Mouse (Mus musculus) midbrain, embryonic 16.5 days (tissue): Measurements from ENCODE around the gene Adgre5. TPM values are rescaled to one million over a fixed set of nuclear protein-coding genes. Genes with fewer than 3 reads are reported as not detected.

Source experiments
- ATAC-seq: fragments of 200-750 bp; cut with Nextera tagmentation; 2 replicates; pipeline ENCODE4 v1.8.0; 2017; ENCODE audit warnings: moderate TSS enrichment
- H3K27ac ChIP-seq: fragments of 300-500 bp; sonication (generic); 2 replicates; pipeline ENCODE4 v1.5.1; 2014; ENCODE audit warnings: mild to moderate bottlenecking, low read length, mixed read lengths
- H3K27me3 ChIP-seq: fragments of 300-500 bp; sonication (generic); 2 replicates; pipeline ENCODE4 v1.6.1; 2014; ENCODE audit warnings: low read depth, low read length, mixed read lengths; ENCODE audit not compliant: control insufficient read depth, insufficient read depth
- H3K36me3 ChIP-seq: fragments of 300-500 bp; sonication (generic); 2 replicates; pipeline ENCODE4 v1.6.1; 2014; ENCODE audit warnings: mild to moderate bottlenecking, low read length, moderate library complexity, mixed read lengths; ENCODE audit not compliant: control insufficient read depth, insufficient read depth
- H3K4me1 ChIP-seq: fragments of 300-500 bp; sonication (generic); 2 replicates; pipeline ENCODE4 v1.6.1; 2014; ENCODE audit warnings: mild to moderate bottlenecking, low read length, mixed read lengths; ENCODE audit not compliant: control insufficient read depth, insufficient read depth
- H3K4me2 ChIP-seq: fragments of 300-500 bp; sonication (generic); 2 replicates; pipeline ENCODE4 v1.6.1; 2014; ENCODE audit warnings: mild to moderate bottlenecking, low read length, mixed read lengths
- H3K4me3 ChIP-seq: fragments of 300-500 bp; sonication (generic); 2 replicates; pipeline ENCODE4 v1.5.1; 2014; ENCODE audit warnings: low read depth, mild to moderate bottlenecking, low read length, moderate library complexity, mixed read lengths
- H3K9ac ChIP-seq: fragments of 300-500 bp; sonication (generic); 2 replicates; pipeline ENCODE4 v1.6.1; 2014; ENCODE audit warnings: low read depth, low read length, mixed read lengths
- H3K9me3 ChIP-seq: fragments of 300-500 bp; sonication (generic); replicated peaks from 2 replicates; pipeline ENCODE4 v1.6.1; 2014; ENCODE audit warnings: mild to moderate bottlenecking, low read length, mixed read lengths; ENCODE audit not compliant: control insufficient read depth, poor library complexity, severe bottlenecking
- WGBS: fragments of 180-500 bp; shearing (Covaris S2); extraction: QIAGEN DNeasy Blood & Tissue Kit; methylation state at CpG from one replicate; pipeline ENCODE4 v1.1.7; 2014; 5-methylcytosine and 5-hydroxymethylcytosine counted together
- polyA plus RNA-seq: library from polyadenylated mRNA; unstranded; fragments of >200 nt; fragmentation: Nextera tagmentation; extraction: Ambion mirVana; gene quantifications from 2 replicates; pipeline ENCODE4 v1.2.1, GENCODE M21; 2015

The Adgre5 gene
- polyA plus RNA-seq, 1 experiment from 2014 or later: 11.2 TPM

DNA sequence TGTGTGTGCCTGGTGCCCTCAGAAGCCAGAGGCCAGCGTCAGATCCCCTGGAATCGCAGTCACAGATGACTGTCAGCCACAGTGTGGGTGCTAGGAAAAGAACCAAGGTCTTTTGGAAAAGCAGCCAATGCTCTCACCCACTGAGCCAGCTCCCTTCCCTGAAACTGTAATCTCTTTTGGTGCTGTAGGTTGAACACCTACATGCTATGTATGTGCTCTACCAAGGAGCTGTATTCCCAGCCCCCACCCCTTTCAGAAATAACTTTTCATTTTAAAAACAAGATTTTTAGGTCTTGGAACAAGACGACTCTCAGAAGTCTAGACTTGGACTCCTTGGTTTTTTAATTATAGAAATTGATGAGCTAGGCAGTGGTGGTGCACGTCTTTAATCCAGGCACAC, 37.7 kb downstream of the Adgre5 start:
- WGBS: 81% methylated on average over 4 of the region's 4 CpGs
- no peak for ATAC-seq
- no peaks in the 10 kb centered on the region for H3K9me3 ChIP-seq

DNA sequence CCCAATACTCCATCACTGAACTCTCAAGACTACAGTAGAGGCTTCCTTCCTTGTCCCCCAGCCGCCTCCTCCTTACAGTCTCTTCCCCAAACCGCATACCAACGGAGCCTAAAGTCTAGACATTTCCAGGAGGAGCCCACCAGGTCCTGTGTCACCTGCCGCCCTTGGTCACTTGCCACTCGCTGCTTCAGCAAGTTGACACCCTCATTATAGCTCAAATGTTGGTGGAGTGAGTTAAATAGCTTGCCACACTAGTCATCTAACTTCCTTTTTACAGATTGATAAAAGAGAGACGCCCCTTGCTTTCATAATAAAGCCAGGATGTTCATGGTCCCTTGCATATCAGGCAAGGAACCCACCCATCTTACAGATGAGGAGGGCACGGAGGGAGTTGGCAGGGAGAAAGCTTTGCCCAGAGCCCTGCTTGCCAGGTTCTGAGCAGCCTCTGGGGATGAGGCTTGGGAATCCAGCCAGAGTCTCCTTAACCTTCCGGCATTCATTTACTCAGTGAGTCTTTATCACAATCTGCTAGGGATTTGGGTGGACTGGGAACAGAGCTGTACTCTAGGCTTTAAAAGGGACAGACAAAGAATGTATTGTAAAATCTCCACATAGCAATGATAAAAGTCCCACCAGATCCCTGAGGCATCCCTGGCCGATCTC, 40.6 kb downstream of the Adgre5 start:
- H3K9ac ChIP-seq: no peak overlapping the region
- no peak for ATAC-seq
- no peaks in the 10 kb centered on the region for H3K27me3 ChIP-seq
- H3K4me3 ChIP-seq: no peak overlapping the region
- H3K36me3 ChIP-seq: no peaks in the 10 kb centered on the region
- H3K27ac ChIP-seq: no peak overlapping the region
- 85% methylated on average over 9 of the region's 9 CpGs for WGBS
- no peak overlapping the region for H3K4me2 ChIP-seq
- peaks cover 26% of the 10 kb centered on the region for H3K4me1 ChIP-seq
- H3K9me3 ChIP-seq: no peaks in the 10 kb centered on the region

More for the DNA sequence above, 37.7 kb downstream of the Adgre5 start:
- H3K36me3 ChIP-seq: no peaks in the 10 kb centered on the region
- H3K27me3 ChIP-seq: no peaks in the 10 kb centered on the region
- H3K9ac ChIP-seq: no peak overlapping the region
- no peak overlapping the region for H3K27ac ChIP-seq
- H3K4me3 ChIP-seq: no peak overlapping the region
- H3K4me2 ChIP-seq: no peak overlapping the region
- H3K4me1 ChIP-seq: peaks cover 11% of the 10 kb centered on the region

DNA sequence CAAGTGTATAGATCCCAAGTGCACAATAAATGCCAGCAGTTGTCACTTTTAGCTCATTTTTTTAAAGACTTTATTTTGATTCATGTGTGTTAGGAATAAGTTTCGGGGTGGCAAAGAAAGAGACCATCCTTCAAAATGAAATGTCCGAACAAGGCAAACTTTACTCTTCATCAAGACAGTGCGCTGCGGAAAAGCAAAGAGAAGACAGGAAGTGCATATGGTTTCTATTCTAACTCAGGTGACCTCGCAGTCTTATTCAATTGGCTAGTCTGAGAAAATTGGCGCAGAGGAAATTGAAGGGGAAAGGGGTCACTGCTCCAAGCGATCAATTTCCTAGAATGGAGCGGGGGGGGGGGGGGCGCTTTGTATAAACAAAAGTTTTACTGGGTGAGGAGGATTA, 41.6 kb downstream of the Adgre5 start:
- peak overlapping the region; percentile 85 for H3K9ac ChIP-seq
- WGBS: 59% methylated on average over 9 of the region's 9 CpGs
- peaks cover 26% of the 10 kb centered on the region for H3K4me1 ChIP-seq
- H3K27ac ChIP-seq: peak overlapping the region; percentile 76
- no peaks in the 10 kb centered on the region for H3K9me3 ChIP-seq
- H3K4me3 ChIP-seq: peak overlapping the region; percentile 87
- H3K27me3 ChIP-seq: no peaks in the 10 kb centered on the region
- ATAC-seq: no peak
- peak overlapping the region; percentile 84 for H3K4me2 ChIP-seq
- no peaks in the 10 kb centered on the region for H3K36me3 ChIP-seq

DNA sequence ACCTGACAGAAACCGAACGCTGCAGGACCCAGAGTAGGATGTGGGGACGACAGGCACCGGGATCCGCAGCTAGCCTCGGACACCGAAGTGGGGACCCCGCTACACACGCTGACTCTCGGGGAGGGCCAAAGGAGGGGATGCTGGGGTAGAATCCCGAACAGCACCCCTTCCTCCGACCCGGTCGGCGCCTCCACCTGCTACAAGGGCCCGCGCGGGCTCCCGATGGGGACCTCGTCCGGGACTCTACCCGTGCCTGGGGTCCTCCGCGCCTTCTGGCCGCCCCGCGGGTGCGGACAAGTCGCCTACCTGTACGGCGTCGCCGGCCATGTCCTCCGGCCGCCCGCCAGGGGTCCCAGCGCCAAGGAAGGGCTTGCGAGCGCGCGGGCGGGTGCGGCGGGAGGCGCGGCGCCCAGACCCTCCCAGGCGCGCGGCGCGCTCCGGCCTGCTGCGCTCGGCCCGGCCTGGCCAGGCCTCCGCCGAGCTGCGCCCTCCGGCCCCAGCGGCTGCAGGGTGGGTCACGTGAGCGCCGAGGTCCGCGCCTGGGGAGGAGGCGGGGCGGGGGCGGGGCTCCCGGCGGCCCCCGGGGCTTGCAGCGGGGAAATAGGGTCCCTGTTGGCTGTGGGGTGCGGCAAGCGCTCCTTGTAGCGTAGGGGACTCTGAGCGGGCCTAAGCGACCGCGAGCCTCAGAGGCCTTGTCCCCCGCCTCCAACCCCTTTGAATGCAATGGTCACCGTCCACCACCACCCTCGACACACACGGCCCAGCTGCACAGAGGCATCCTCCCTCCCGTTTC, 42.3 kb downstream of the Adgre5 start, which contains the start of gene Pkn1:
TSS of gene Pkn1 (minus strand) at position 519 of the 793 bp plus-strand sequence.
- Histone ChIP-seq H3K27ac (peak within 1 kb of the TSS; percentile 76), H3K4me3 (peak within 1 kb of the TSS; percentile 87), H3K9me3 (no peaks in the 10 kb centered on the region), H3K4me2 (peak within 1 kb of the TSS; percentile 84), H3K4me1 (peaks cover 26% of the 10 kb centered on the region), H3K36me3 (no peaks in the 10 kb centered on the region), H3K9ac (peak within 1 kb of the TSS; percentile 85), H3K27me3 (no peaks in the 10 kb centered on the region)
- WGBS: 0% methylated on average over 52 of the region's 85 CpGs
- ATAC-seq: peak; percentile 85

DNA sequence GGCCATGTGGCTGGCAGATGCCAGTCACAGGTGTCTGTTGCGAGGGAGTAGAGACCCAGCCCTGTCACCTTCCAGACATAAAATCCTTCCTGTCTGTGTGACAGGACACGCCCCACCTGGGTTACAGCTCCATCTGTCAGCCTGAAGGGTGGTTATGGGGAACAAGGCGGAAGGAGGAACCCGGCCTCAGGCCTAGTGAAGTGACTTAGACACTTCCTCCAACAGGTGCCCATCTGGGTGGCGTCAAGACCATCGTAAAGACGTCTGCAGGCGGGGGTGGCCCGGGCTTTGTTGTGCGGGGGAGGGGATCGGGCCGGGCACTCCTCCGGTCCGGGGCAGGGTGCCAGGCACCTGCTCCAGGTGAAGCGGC, 42.9 kb downstream of the Adgre5 start:
- 3% methylated on average over 15 of the region's 15 CpGs for WGBS
- peak overlapping the region; percentile 76 for H3K27ac ChIP-seq
- H3K27me3 ChIP-seq: no peaks in the 10 kb centered on the region
- peak overlapping the region; percentile 84 for H3K4me2 ChIP-seq
- H3K9me3 ChIP-seq: no peaks in the 10 kb centered on the region
- H3K36me3 ChIP-seq: no peaks in the 10 kb centered on the region
- peak; percentile 20; the same call in 1 of the 2 replicates for ATAC-seq
- H3K9ac ChIP-seq: peak overlapping the region; percentile 85
- H3K4me3 ChIP-seq: peak overlapping the region; percentile 87
- peaks cover 26% of the 10 kb centered on the region for H3K4me1 ChIP-seq

DNA sequence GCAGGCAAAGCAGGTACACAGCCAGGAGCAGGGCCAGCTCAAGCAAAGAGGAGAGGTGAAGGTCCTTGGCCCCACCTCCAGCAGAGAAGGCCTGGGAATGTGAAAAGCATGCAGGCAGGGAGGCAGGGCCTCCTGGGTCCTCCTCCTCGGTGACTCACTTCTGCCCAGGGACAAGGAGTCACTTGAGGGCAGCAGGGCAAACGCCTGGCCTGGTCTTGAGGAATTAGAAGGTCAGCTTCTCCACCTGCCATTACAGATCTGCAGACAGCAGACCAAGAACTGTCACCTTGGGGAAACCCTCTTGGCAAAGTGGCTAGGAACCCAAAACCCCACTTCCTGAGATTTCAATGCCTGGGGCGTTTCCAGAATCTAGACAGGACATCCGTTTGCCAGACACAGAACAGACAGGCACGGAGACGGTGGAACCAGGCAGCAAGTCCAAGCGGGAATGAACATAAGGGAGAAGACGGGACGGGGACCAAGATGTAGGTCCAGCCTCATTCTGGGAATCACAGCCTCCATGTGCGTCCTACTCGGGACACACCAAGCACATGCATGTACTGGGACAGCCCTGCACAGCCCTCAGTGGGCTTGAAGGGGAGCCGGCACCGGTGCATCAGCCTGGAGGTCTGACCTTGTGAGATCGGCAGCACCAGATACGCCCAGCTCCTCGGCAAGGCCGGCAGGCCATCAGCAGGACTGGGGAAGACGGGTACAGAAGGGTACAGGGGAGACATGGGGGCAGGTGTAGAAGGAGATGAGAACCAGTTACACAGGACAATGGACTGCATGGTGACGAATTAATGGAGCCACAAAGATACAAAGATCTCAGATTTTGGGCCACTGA, 43.5 kb downstream of the Adgre5 start:
- peak; percentile 3; the same call in 1 of the 2 replicates for ATAC-seq
- WGBS: 57% methylated on average over 19 of the region's 19 CpGs
- peak overlapping the region; percentile 76 for H3K27ac ChIP-seq

DNA sequence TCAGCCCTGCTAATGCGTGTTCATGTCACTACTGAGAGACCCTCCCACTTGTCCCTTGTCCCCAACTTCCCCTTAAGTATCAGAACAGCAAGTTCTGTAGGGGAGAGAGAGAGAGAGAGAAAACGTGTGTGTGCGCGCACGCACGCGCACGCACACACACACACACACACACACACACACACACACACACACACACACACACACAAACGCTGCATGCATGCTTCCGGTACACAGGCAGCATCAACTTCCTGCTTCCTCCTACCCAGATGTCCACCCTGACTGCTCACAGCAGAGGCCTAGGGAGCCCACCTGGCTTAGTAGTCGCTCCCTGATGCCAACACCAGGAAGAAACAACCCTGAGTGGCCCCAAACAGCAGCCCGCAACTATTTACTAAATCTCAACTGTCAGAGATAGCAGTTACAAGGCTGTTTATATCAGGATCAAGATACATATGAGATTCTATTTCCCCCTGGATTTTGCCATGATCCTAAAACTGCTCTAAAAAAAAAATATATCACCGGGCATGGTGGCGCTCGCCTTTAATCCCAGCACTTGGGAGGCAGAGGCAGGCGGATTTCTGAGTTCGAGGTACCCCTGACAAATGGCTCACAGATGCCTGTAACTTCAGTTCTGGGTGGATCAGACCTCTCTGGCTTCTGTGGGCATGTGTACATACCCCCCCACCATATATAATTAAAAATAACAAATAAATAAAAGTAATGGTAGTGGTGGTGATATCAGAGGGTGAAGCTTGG, 45.6 kb downstream of the Adgre5 start:
- WGBS: 89% methylated on average over 9 of the region's 17 CpGs
- Histone ChIP-seq H3K9ac (no peak overlapping the region), H3K27ac (no peak overlapping the region), H3K4me2 (no peak overlapping the region), H3K36me3 (peaks cover 20% of the 10 kb centered on the region), H3K4me1 (peaks cover 26% of the 10 kb centered on the region), H3K27me3 (no peaks in the 10 kb centered on the region), H3K9me3 (no peaks in the 10 kb centered on the region), H3K4me3 (no peak overlapping the region)
- no peak for ATAC-seq

More for the DNA sequence above, 43.5 kb downstream of the Adgre5 start:
- no peaks in the 10 kb centered on the region for H3K27me3 ChIP-seq
- H3K4me1 ChIP-seq: peaks cover 26% of the 10 kb centered on the region
- H3K9ac ChIP-seq: peak overlapping the region; percentile 85
- peak overlapping the region; percentile 84 for H3K4me2 ChIP-seq
- H3K4me3 ChIP-seq: peak overlapping the region; percentile 87
- no peaks in the 10 kb centered on the region for H3K9me3 ChIP-seq
- no peaks in the 10 kb centered on the region for H3K36me3 ChIP-seq

DNA sequence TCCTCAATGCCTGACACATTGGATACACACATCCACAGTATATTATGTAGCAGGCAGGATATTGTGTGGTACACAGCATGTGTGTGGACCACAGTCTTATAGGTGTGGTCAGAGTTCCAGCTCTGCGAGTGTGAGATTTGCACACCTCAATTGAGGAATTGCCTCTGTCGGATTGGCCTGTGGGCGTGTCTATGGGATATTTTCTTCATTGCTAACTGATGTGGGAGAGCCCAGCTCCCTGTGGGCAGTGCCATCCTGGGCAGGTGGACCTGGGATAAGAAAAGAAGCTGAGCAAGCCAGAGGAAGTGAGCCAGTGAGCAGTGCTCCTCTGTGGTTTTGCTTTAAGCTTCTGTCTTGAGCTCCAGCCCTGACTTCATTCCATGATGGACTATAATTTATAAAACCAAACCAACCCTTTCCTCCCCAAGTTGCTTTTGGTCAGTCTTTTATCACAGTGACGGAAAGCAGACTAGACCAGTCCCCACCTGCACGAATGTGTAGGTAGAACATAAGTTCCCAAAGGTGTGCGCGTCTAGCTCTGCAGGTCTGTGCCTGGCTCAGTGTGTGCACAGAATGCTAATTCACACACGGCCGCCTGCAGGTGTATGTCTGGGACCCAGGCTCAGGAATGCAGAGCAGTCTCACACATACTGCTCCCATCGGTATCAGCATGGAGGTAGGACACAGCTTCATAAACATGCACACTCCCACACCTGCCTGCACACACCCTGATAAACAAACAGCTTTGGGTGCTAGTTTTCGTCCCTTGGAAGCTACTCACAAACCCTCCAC, 46.6 kb downstream of the Adgre5 start:
- ATAC-seq: no peak
- Histone ChIP-seq H3K27ac (no peak overlapping the region), H3K4me1 (peaks cover 19% of the 10 kb centered on the region), H3K4me2 (no peak overlapping the region), H3K36me3 (peaks cover 22% of the 10 kb centered on the region), H3K4me3 (no peak overlapping the region), H3K27me3 (no peaks in the 10 kb centered on the region), H3K9ac (no peak overlapping the region), H3K9me3 (no peaks in the 10 kb centered on the region)
- WGBS: 88% methylated on average over 11 of the region's 11 CpGs
